Mouse (Mus musculus) cortical plate, adult 2 months (tissue): ENCODE measurements around the gene Tbc1d5.

Source experiments
- CTCF ChIP-seq: fragments of 200-500 bp; IDR thresholded peaks from 2 replicates; pipeline ENCODE4 v1.5.1; 2011; ENCODE audit warnings: mild to moderate bottlenecking, control low read depth, low read length; ENCODE audit not compliant: insufficient read depth; ENCODE audit errors: extremely low read depth
- POLR2A ChIP-seq: fragments of 200-500 bp; IDR thresholded peaks from 2 replicates; pipeline ENCODE4 v1.6.1; 2011; ENCODE audit warnings: mild to moderate bottlenecking, low read length, control low read depth; ENCODE audit not compliant: insufficient read depth; ENCODE audit errors: extremely low read depth

DNA sequence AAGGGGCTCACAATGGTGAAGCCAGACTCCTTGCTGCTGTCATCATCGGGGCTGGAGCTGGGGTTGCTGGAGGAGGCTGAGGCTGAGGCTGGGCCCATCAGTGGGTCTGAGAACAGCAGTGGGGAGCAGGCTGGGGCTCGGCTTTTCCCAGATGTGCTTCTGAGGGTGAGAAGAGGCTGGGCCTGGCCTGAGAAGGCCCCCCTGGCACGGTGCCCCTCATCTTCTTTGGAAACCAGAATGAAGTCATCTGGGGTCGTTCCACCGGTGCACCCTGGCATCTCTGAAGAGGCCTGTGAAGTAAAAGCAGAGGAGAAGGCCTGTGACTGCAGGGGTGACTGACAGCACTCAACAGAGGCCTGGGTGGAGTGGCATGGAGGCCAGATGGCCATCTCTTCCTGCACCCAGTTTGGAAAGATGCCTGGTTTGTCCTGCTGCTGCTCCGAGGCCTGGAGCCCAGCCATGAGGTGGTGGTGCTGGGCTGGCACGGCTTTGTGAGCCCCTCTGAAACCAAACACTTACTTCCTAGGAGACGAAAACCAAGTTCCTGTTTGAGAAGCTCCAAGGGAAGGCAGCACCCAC, 443.1 kb downstream of the Tbc1d5 start:
- TF ChIP-seq CTCF: no peak
- TF ChIP-seq POLR2A: no peak
